Mouse (Mus musculus): ENCODE measurements around the gene Selenon.

The Selenon gene

GRCm38 (mm10) chr4:134578407-134578806 is 26.4 kb upstream of the Selenon start:
- no peak for DNase-seq (ENCODE audit: low spot score)

- no peak for DNase-seq (ENCODE audit: low spot score)
Measured at GRCm38 (mm10) chr4:134577281-134577680, 25.3 kb upstream of the Selenon start.

- DNase-seq (ENCODE audit: low spot score): no peak
Measured at GRCm38 (mm10) chr4:134575486-134575885, 23.5 kb upstream of the Selenon start.

- no peak for DNase-seq (ENCODE audit: low spot score)
Measured at GRCm38 (mm10) chr4:134572449-134573300, 20.7 kb upstream of the Selenon start.

GRCm38 (mm10) chr4:134570704-134571451 is 18.9 kb upstream of the Selenon start:
- DNase-seq (ENCODE audit: low spot score): no peak

GRCm38 (mm10) chr4:134569831-134570230 is 17.9 kb upstream of the Selenon start:
- DNase-seq (ENCODE audit: low spot score): no peak

- no peak for DNase-seq (ENCODE audit: low spot score)
Measured at GRCm38 (mm10) chr4:134569205-134569604, 17.2 kb upstream of the Selenon start.

- DNase-seq (ENCODE audit: low spot score): no peak
Measured at GRCm38 (mm10) chr4:134567377-134568226, 15.6 kb upstream of the Selenon start.

GRCm38 (mm10) chr4:134564093-134564492 is 12.1 kb upstream of the Selenon start:
- DNase-seq (ENCODE audit: low spot score): no peak

GRCm38 (mm10) chr4:134563624-134564023 is 11.7 kb upstream of the Selenon start:
- DNase-seq (ENCODE audit: low spot score): no peak

GRCm38 (mm10) chr4:134562014-134562413 is 10.0 kb upstream of the Selenon start:
- no peak for DNase-seq (ENCODE audit: low spot score)

- no peak for DNase-seq (ENCODE audit: low spot score)
Measured at GRCm38 (mm10) chr4:134560699-134561098, 8.7 kb upstream of the Selenon start.

- DNase-seq (ENCODE audit: low spot score): no peak
Measured at GRCm38 (mm10) chr4:134559154-134559553, 7.2 kb upstream of the Selenon start.

- no peak for DNase-seq (ENCODE audit: low spot score)
Measured at GRCm38 (mm10) chr4:134558570-134559113, 6.7 kb upstream of the Selenon start.

- DNase-seq (ENCODE audit: low spot score): no peak
Measured at GRCm38 (mm10) chr4:134557626-134558249, 5.8 kb upstream of the Selenon start.

- peak; percentile 50 for DNase-seq (ENCODE audit: low spot score)
Measured at GRCm38 (mm10) chr4:134555956-134556580, 4.1 kb upstream of the Selenon start.

GRCm38 (mm10) chr4:134553631-134554030 is 1.7 kb upstream of the Selenon start:
- no peak for DNase-seq (ENCODE audit: low spot score)

GRCm38 (mm10) chr4:134549899-134550298 is 2.1 kb downstream of the Selenon start:
- DNase-seq (ENCODE audit: low spot score): no peak

GRCm38 (mm10) chr4:134548169-134548938 is 3.6 kb downstream of the Selenon start:
- DNase-seq (ENCODE audit: low spot score): peak; percentile 43
